Mouse (Mus musculus): Measurements from ENCODE around the gene A430078G23Rik.

- TF ChIP-seq CTCF (IDR thresholded peaks at IDR 0.05; ENCODE audit: low read depth) (no peak), EP300 (optimal IDR thresholded peaks at IDR 0.05) (no peak)
Observed at GRCm38 (mm10) chr8:3414639-3415190, 61.5 kb downstream of the A430078G23Rik start.

Measured in stomach, postnatal 0 days (tissue).